ENCODE assay signal across 28 mouse cellular contexts in genomic region chr19:28900771-28901170, GRCm38 (mm10).
"Had no signal": no experiment of that assay in that cellular context is flagged by ENCODE, and none has a peak within 500 bp of the region (broad histone marks: within the 10 kb centered on the region; RNA-seq: fewer than 3 reads in every experiment).

No protein-coding gene starts in this region.

- H3K27ac ChIP-seq: heart, embryonic 10.5 days; heart, embryonic 13.5 days; heart, embryonic 15.5 days; hindbrain, embryonic 10.5 days; hindbrain, embryonic 12.5 days; hindbrain, embryonic 13.5 days; hindbrain, embryonic 14.5 days; hindbrain, embryonic 15.5 days; hindbrain, postnatal 0 days; intestine, embryonic 15.5 days; kidney, embryonic 15.5 days; kidney, postnatal 0 days had no signal

- H3K4me3 ChIP-seq: heart, embryonic 10.5 days; heart, embryonic 12.5 days; heart, embryonic 13.5 days; heart, embryonic 15.5 days; hindbrain, embryonic 10.5 days; hindbrain, embryonic 12.5 days; hindbrain, embryonic 13.5 days; hindbrain, embryonic 15.5 days; intestine, embryonic 15.5 days; kidney, embryonic 15.5 days had no signal

- DNase-seq: heart, postnatal 10 days; heart, postnatal 14 days; heart, postnatal 36 days; heart, postnatal 4 days; kidney, adult 11 months; kidney, adult 18-20 months; kidney, adult 2 months; kidney, adult 8-10 months; kidney, adult 9 months; kidney, postnatal 10 days; kidney, postnatal 14 days; kidney, postnatal 25 days; kidney, postnatal 36 days; kidney, postnatal 4 days; layer of hippocampus, adult 9-11 months had no signal
